Mouse (Mus musculus) kidney, adult 18-20 months (tissue): Measurements from ENCODE around the gene Ube2l6.

Experiments
- DNase-seq: peaks from one replicate; pipeline ENCODE4 v3.0.0; 2021

The Ube2l6 gene

GRCm38 (mm10) chr2:84798493-84798921, at the start of gene Ube2l6:
Gene Ube2l6, plus strand, starts transcription at chr2:84798828.
- DNase-seq = peak; percentile 67

DNA sequence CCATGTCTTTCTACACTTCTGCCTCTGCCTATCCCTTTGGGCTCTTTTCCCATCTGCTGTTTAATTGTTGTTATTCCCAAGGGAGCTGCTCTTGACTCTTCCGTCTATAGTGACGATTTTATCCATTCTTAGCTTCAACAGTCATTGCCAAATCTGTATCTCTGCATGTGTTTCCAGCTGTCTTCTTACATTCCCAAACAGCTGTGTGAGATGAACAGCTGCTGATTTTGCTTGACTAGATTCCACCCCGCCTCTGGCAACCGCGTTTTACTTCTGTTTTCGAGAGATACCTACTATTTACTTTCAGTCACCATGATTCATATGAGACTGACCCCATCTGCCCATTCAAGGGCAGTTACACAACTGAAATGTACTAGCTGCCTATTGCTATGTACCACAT, 48.5 kb upstream of the Ube2l6 start:
- no peak for DNase-seq

DNA sequence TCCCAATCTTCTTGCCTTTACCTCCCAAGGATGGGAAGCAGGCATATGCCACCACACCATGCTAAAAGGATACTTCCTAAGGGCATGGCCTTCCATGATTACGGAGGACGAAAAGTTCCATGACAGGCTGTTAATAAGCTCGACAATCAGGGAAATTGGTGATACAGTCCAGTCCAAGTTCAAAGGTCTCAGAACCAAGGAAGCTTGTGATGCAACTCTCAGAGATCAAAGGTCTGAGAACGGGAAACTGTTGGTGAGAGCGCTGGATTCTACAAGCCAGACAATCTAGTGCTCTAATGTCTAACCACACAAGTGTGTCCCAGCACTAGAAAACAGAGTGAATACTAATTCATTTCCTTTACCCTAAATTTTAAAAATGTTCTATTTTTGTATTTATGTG, 42.4 kb upstream of the Ube2l6 start:
- peak; percentile 51 for DNase-seq

DNA sequence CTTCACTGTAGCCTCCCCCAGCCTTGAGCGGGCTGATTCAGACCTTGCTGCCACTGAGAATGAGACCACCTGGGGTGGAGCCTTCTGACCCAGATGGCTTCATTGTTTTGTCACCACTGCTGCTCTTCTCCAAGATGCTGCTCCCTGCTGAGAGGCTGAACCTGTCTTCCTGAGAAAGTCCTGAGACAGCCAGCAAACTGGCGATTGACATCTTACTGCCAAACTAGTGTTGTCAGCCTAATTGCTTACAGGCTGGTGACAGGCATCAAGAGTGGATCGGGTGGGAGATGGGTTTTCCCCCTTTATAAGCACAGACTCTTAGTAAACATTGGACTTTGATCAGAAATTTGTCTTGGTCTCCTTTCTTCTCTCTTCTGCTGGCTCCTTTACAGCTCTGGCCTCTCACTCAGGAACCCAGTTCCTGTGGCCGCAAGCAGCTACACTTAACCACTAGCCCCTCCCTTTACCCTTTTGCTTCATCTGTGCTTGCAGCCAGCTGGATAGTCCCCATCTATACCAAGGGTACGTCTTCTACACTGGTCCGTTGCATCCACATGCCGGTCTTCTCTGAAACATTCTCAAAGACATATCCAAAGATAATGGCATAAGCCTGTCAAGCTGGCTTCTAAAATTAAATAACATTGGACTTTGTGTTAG, 41.5 kb upstream of the Ube2l6 start:
- DNase-seq = no peak

DNA sequence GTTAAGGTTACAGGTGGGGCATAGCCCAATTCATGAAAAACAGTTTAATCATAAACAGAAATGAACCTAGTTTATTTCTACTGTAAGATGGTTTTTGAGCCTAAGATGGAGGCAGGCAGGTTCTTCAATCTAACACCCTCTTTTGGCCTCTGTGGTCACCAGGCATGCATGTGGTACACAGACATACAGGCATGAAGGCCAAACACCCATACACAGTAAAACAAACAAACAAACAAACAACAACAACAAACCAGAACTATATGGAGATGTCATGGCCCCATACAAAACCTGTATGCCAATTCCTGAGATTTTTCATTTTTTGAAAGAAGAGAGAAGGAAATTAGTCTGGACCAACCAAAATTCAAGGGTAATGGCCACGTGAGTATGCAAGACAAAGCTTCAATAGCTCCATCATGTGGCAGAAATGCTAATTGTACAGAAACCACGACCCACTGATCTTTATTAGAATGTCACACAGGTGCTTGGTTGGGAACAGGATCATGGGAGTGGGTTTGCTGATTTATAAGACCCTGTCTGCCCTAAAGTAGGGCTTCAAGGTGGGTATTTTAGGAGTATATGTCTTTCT, 40.0 kb upstream of the Ube2l6 start:
- DNase-seq = peak; percentile 22

DNA sequence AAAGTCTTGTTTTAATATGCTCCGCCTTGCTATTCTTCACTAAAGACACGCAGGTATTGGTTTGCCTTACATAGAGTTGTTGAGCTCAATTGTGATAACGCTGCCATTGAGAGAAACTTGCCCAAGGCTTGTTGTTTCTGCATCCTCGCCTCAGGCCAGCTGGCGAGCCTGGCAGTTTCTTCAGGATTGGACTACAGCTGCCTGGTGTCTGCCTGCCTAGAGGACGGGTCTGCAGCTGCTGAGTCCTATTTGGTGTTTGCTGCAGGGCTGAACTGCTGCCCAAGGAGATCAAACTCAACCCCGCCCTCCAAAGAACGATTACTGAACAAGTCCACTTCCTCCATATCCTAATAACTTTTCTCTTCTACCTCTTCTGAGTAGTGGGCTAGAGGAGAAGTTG, 37.9 kb upstream of the Ube2l6 start:
- no peak for DNase-seq

DNA sequence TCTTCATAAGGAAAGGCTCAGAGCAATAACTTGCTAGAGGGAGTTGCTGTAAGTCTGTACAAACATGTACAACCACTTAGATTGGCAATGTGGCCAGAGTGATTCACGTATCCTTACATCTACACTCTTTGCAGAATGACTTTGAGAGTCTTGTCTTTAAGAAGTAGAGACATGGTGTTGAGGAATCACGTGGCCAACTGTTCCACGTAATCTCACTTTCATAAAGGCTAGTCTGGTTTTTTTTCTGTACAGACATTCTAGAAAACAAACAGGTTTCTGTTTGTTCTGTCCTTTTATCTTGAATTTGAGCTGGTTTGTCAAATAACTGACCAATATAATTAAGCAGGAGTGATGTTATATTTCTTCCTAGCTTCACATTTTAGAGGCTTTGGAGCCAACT, 37.3 kb upstream of the Ube2l6 start:
- DNase-seq = no peak

DNA sequence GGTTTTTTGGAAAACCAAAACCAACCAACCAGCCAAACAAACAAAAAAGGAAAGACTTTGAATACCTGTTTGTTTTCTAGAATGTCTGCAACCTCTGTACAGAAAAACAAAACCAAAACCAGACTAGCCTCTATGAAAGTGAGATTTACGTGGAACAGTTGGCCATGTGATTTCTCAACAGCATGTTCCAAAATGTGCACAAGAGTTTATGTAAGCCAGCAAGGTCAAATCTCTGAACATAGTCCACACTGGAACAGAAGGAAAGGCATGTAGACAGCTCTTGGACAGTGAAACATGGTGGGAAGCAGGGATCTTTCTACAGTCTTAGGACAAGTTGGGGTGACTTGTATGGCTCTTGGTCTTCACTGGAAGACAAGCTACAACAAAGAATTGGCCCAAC, 36.8 kb upstream of the Ube2l6 start:
- DNase-seq = no peak

- no peak for DNase-seq
Measured at GRCm38 (mm10) chr2:84762295-84762694, 36.3 kb upstream of the Ube2l6 start.

GRCm38 (mm10) chr2:84762818-84763217, 35.8 kb upstream of the Ube2l6 start:
- DNase-seq = no peak

- DNase-seq = no peak
Measured at GRCm38 (mm10) chr2:84770501-84770900, 28.1 kb upstream of the Ube2l6 start.

DNA sequence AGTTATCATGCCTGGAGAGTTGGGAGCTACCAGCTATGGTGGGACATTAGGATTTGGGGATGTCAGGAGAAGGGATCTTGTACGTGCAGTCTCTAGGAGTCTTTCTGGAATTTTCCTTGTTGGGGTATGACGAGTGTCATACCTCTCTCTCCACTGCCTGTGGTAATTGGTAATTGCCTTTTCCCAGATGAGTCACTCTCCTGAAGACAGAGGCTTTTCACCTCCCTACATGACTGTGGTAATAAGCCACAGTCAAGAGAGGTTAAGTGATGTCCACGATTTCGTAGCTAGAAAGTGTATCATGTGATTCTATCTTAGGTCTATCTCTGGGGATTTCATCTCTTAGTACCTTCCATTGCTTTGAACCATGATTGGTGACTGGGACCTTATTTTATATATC, 26.2 kb upstream of the Ube2l6 start:
- DNase-seq = no peak

GRCm38 (mm10) chr2:84773195-84773594, 25.4 kb upstream of the Ube2l6 start:
- no peak for DNase-seq

GRCm38 (mm10) chr2:84774751-84775150, 23.9 kb upstream of the Ube2l6 start:
- DNase-seq = peak; percentile 48

GRCm38 (mm10) chr2:84775241-84775640, 23.4 kb upstream of the Ube2l6 start, which contains the start of gene Serping1:
Gene Serping1, minus strand, starts transcription at chr2:84775444.
- DNase-seq = no peak

- no peak for DNase-seq
Measured at GRCm38 (mm10) chr2:84775665-84776064, 23.0 kb upstream of the Ube2l6 start.

DNA sequence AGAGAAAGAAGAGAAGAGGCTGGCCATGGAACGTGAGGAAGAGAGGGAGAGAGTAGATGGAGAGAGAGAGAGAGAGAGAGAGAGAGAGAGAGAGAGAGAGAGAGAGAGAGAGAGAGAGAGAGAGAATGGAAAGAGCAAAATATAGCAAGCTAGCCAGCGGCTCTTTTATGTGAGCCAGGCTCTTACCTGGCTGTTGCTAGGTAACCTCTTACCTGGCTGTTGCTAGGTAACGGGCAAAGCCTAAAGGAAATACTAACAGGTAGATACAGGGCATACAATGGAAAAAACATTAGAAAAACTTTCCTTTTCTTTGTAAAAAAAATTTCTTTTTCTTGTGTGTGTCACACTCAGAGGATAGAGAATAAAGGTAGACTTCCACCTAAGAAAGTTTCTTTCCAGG, 20.9 kb upstream of the Ube2l6 start:
- DNase-seq = no peak

DNA sequence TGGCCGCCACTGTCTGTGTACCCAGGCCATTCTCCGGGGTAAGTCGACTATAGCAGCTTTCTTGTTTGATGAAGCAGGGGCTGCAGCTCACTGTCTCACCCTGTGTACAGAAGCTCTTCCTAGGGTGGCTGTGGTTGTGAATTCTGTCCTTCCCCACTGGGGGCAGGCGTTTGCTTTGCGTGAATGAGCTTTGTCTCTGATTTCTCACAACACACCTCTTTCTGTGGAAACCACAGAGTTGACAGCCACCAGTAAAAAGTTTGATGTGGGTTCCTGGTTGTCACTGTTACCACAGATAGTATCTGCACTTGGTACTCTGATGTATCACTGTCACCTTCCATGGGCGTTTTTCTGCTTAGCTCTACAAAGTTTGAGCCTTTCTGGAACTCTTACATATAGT, 19.4 kb upstream of the Ube2l6 start:
- no peak for DNase-seq

- no peak for DNase-seq
Measured at GRCm38 (mm10) chr2:84783315-84783714, 15.3 kb upstream of the Ube2l6 start.

DNA sequence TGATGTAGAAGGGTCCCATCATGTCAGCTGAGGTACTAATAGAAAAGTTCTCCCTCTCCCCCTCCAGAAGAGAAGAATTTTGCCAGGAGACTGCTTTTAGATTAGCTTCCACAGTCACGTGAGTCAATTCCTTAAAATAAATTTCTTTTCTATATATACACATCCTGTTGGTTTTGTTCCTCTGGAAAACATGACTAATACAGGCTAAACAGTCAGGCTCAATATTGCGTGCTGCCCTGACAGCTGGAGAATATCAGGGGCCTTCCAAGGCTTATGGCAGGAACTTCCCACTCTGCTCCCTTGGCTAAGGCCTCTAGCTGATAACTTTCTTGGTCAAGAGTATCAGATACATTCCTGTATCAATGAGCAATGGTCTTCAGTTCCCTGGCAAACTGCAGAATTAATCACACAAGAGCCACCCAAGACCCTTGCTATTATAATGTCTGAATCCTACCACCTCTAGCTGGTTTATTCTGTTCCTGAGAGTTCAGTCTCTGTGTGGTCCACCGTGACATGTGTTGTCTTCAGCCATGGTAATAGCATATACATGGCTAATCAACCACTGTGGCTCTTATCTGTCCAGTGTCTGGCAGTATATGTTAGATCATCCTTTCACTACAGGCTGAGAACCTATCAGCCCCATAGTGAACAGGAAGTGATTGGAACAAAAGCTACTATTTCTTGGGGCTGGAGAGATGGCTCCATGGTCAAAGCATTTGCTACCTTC, 14.6 kb upstream of the Ube2l6 start:
- DNase-seq = no peak

DNA sequence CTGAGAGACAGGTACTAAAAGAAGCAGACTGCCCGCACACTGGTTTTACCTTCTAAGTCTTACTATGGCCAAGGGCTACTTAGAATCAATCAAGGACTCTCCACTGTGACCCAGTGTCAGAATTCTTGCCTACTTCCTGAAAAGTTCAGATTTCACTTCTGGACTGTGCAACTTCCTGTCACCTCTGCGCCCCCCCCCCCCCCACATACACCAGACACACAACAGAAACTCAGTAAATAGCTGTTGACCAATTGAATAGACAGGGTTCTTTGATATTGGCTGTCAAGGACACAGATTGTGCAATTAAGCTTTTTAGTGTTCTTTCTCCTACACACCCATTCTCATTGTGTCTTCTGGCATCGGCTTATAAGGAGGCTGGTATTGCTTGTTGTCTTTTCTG, 10.3 kb upstream of the Ube2l6 start:
- DNase-seq = no peak

DNA sequence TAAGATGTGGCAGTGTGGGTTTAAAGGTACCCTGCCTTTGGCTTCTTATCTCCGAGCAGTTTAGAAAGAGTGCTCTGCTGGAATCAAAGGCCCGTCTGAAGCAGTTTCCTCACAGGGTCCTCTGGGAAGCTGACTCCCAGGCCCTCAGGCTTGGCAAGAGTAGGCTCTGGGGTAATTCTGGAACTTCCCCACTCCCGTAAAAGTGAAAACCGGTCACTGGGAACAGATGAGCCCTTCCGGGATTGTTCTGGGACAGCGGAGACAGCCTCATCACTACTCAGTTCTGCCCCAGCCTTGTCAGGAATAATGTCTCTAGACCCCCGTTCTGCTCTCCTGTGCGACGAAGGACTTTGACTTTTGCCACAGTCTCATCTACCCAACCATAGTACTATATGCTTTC, 8.2 kb upstream of the Ube2l6 start:
- no peak for DNase-seq

- no peak for DNase-seq
Measured at GRCm38 (mm10) chr2:84792516-84792915, 6.1 kb upstream of the Ube2l6 start.

GRCm38 (mm10) chr2:84793154-84793553, 5.5 kb upstream of the Ube2l6 start:
- no peak for DNase-seq
